Mouse (Mus musculus) ovary, adult 18-20 months (tissue): ENCODE results near the gene Wdr20.
"Not testable (repeated sequence)": the region's sequence is repeated elsewhere in the genome, so short reads cannot be mapped to it uniquely, and the experiment has no call there.

Experiments
- DNase-seq: peaks from one replicate; pipeline ENCODE4 v3.0.0; 2022; ENCODE audit warnings: low spot score, mixed read lengths

The Wdr20 gene

GRCm38 (mm10) chr12:110713784-110714183 is 24.0 kb upstream of the Wdr20 start:
- no peak for DNase-seq

DNA sequence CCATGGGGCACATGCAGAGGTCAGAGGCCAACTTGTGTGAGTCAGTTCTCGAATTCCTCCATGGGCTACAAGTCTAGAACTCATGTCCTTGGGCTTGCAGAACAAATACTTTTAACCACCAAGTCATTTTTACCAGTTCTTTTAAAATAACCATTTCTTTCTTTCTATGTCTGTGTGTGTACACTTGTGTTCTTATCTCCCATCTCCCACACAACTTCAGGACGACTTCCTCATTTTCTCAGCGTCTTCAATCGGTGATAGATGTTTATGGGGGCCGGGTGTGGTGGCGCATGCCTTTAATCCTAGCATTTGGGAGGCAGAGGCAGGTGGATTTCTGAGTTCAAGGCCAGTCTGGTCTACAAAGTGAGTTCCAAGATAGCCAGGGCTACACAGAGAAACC is 23.5 kb upstream of the Wdr20 start:
- no peak for DNase-seq

- DNase-seq, result no peak
These were observed 21.7 kb upstream of the Wdr20 start for GRCm38 (mm10) chr12:110716004-110716403.

DNA sequence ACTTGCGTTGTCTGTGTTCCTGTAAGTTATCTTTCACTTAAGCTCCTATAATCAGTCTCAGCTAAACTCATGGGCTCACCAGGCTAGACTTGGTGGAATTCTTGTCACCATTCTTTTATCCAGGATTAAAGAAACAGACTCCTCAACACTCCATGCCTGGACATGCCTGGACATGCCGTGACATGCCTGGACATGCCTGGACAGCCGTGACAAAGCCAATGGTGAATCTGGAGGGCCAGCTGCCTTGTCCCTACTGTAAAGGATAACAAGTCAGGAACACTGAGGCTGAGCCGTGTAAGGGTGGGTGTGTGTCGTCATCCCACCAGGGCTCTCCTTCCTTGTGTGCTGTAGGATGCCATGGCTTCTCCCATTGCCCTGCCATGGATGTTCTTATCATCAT is 12.7 kb upstream of the Wdr20 start:
- DNase-seq, result no peak

GRCm38 (mm10) chr12:110725489-110725888 is 12.3 kb upstream of the Wdr20 start:
- DNase-seq, result no peak

DNA sequence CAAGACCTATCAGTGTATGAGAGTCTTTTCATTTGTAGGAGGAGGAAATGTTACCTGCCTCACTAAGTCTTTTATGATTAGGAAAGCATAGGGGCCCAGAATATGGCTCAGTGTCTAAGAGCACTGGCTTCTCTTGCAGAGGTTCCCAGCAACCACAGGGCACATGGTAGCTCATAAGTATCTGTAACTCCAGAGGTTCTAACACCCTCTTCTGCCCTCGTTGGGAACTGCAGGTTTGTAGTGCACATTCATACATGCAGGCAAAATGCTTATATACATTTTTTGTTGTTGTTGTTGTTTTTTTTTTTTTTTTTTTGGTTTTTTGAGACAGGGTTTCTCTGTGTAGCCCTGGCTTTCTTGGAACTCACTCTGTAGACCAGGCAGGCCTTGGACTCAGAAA is 11.3 kb upstream of the Wdr20 start:
- DNase-seq, result no peak

DNA sequence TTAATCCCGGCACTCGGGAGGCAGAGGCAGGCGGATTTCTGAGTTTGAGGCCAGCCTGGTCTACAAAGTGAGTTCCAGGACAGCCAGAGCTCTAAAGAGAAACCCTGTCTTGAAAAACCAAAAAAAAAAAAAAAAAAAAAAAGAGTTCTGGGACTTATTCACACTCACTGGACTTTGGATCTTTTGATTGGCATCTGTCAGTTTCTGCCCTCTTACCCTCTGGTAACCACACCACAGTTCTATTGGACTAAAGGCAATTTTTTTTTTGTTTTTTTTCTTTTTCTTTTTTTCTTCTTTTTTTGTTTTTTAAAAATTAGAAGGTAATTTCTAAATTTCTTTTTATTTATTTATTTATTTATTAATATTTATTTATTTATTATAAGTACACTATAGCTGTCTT is 4.5 kb upstream of the Wdr20 start:
- DNase-seq, result not testable (repeated sequence)

DNA sequence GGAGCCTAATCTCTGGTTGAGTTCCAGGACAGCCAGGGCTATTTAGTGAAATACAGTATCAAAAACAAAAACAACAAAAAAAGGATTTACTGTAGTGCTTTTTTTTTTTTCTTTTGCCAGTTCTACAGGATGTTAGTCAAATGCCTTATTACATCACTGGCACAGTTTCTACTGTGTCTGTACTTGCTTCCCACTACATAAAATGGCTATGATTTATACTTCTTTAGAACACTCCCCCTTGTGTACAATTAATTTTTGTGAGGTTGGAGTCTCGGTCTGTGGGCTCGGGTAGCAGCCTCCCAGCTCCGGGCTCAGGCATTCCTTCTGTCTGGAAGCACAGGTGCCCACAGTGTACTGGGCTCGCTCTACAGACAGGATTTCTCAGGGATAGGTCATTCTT is 1.1 kb upstream of the Wdr20 start:
- no peak for DNase-seq

DNA sequence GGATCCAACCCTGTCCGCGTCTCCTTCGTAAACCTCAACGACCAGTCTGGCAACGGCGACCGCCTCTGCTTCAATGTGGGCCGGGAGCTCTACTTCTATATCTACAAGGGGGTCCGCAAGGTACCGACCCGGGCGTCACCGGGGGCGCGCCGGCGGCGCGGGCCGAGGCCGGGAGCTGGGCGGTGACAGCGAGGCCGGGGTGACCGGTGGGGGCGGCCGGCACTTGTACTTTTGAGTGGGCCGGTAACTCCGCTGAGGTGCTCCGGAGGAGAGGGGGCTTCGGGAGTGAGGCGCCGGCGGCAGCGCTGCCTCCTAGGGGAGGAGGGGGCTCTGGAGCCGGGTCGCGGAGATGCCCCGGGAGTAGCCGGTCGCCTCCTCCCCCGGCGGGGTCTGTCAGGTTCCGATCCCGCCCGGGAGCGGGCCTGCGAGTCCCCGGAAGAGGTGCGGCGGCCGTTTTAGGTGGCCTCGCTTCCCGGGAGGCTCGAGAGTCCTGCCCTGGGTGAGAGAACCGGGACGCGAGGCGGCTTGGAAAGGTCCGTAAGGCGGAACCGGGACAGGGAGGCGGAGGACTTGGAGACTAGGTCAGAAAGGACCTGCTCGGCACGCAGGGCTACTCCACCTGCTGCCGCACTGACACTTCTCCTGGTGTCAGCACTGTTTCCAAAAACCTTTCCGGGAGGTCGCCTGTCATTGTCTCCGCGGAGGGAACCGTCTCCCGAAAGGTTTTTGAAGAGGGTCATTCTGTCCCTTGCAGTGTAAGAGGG is 596 bp downstream of the Wdr20 start:
- DNase-seq, result peak; percentile 2

DNA sequence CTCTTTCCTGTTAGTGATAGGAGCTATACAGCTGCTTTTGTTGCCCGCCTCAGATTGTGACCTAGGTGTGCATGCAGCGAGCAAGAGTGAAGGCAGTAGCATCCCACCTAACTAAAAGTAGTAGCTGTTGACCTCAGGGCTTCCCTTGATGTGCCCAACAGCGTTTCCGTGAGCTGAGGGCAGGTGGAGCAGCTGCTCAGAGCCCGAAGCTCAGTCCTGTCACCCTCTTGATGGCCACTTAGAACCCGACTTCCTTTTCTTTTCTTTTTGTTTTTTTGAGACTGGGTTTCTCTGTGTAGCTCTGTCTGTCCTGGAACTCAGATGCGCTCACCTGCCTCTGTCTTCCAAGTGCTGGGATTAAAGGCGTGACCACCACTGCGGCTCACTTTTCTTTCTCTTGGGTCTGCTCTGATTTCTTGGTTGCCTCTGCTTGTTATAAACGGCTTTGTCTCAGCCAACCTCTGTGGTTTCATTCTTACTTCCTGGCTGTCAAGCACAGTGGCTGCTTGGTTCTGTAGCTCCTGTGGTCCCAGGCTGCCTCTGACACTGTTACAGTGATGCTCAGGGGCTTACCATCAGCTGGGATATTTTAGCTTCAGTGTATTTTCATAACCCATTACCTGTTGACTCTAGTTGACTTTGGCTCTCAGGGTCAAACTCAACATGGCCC is 13.2 kb downstream of the Wdr20 start:
- DNase-seq, result no peak

- no peak for DNase-seq
These were observed 15.0 kb downstream of the Wdr20 start for GRCm38 (mm10) chr12:110752703-110753102.

GRCm38 (mm10) chr12:110753976-110754375 is 16.2 kb downstream of the Wdr20 start:
- DNase-seq, result no peak

- DNase-seq, result no peak
These were observed 19.4 kb downstream of the Wdr20 start for GRCm38 (mm10) chr12:110757161-110757560.

DNA sequence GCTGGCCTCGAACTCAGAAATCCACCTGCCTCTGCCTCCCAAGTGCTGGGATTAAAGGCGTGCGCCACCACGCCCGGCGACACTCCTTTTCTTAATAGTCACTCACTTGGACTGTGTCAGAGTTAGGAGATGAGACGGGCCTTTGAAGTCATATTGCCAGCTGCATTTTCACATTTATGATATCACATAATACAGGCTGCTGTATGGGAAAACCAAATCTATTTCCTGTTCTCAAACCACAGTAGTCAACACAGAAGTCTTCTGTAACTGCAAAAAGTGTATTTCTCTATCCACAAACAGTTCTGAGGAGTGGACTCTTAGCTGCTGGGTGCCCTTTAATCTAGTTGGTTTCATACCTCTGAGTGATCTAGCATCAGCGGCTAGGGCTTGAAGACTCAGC is 21.2 kb downstream of the Wdr20 start:
- DNase-seq, result no peak

- DNase-seq, result no peak
These were observed 24.6 kb downstream of the Wdr20 start for GRCm38 (mm10) chr12:110762321-110762720.

GRCm38 (mm10) chr12:110764531-110764930 is 26.8 kb downstream of the Wdr20 start:
- DNase-seq, result no peak

- DNase-seq, result no peak
These were observed 30.8 kb downstream of the Wdr20 start for GRCm38 (mm10) chr12:110768562-110768961.

- no peak for DNase-seq
These were observed 32.0 kb downstream of the Wdr20 start for GRCm38 (mm10) chr12:110769660-110770297.

DNA sequence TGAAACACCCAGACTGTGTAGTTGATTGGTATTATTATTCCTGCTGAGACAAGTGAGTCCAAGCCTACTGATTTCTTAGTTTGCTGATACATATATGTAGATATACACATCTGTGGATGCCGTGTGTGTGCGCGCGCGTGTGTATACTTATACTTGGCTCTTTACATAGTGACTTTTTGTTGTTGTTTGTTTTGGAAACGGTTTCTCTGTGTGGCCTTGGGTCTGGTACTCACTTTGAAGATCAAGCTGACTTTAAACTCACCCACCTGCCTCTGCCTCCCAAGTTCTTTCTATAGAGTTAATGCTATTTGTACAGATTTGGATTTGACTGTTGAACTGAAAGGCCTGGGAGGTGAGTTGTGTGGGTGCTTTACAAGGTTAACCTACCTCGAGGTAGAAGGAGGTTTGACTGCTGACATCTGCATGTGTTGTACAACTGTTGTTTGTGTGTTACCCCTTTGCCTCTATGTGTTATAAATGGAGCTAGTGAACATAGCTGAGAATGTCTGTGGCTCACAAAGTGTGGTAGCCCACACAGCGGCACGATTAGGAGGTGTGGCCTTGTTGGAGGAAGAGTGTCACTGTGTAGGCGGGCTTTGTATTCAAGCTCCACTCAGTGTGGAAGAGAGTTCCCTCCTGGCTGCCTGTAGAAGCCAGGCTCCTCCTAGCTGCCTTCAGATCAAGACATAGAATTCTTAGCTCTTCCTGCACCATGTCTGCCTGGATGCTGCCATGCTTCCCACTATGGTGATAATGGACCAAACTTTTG is 32.9 kb downstream of the Wdr20 start:
- DNase-seq, result no peak

DNA sequence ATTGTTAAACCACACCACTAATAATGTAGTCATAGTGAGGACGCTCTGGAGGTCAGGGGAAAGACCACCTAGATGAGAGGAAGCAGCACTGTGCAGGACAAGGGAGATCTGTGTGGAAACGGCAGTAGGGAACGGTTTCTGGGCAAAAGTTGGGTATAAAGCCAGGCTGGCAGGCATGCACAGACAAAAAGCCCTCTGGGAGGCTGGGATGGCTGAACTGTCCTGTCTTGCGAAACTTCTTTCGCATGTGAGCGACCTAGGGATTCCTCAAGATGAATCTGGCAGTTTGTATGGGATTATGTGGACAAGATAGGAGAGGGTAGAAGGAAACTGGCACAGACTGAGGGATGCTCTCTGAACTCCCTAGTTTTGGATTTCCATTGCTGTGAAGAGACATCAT is 34.2 kb downstream of the Wdr20 start:
- no peak for DNase-seq

DNA sequence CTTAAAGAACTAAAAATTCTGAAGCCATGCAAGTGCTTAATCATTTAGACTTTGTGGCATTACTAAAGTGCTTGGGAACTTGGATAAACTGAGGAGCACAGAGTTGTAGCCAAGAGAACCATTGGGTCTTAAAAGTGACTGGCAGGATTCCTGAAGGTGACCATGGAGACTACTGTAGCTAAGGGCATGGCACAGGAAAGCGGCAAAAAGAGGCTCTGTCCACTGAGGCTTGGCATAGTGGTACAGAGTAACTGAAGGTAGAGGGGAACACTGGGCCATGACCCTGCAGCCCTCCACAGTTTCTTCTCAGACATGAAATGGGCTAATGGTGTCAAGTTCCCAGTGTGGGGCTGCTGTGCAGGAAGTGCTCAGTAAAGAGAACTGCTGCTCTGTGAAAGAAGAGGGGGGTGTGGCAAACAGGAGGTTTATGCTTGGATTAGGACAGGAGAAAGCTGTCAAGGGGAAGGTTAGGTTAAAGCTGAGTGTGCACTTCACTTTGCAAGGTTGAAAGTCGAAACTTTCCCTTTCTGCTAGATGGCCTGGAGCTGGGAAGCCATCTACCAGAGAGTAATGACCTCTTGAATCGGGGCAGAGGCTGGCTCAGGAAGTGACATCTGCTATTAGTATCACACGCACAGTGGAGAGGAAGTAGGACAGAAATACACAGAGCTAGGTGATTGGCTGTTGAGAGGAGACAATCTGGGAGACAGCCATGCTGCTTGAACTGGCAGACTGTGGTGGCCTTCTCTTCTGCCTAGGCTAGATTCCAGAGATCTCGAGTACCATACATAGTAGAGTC is 38.1 kb downstream of the Wdr20 start:
- DNase-seq, result no peak

GRCm38 (mm10) chr12:110777853-110778252 is 40.1 kb downstream of the Wdr20 start:
- no peak for DNase-seq
